Mouse (Mus musculus) fibroblast of lung, adult 2 months (primary cell): ENCODE measurements around the gene Mapk11.

Source experiments
- DNase-seq: peaks from one replicate; pipeline ENCODE4 v3.0.0-alpha.2; 2011; ENCODE audit warnings: low read depth

The Mapk11 gene

DNA sequence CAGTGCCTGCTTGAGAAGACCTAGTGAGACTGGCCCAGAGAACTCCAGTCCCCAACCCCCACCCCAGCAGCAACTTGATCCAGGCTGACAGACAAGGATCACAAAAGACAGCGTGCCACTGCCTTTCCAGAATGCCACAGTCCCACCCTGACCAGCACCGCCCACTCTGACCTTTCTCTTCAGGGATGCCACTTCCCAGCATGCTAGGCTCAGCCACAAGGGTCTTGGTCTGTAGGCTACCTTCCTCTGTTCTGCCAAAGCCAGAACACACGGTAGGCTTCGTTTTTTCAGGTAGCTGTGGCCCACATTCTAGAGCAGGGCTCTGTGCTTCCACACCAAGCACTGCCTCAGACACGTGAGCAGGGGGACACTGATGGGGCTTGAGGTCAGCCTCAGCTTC, 46.8 kb downstream of the Mapk11 start:
- DNase-seq: no peak

DNA sequence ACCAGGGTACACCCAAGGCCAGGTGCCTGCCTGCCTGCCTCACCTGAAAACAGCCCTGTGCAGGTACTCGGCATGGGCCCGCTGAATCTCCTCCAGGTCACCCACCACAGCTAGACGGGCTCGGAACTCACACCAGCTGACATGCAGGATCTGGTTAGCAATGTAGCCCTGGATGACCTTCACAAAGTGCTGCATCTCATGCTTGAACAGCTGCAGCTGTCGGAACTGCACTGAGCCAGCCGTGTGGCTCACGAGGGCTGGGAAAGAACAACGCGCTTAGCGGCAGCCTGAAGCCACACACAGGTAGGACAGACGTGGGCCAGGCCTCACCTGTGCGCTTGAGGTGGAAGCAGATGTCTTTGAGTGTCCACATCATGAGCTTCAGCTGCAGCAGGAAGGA, 48.6 kb downstream of the Mapk11 start:
- no peak for DNase-seq

DNA sequence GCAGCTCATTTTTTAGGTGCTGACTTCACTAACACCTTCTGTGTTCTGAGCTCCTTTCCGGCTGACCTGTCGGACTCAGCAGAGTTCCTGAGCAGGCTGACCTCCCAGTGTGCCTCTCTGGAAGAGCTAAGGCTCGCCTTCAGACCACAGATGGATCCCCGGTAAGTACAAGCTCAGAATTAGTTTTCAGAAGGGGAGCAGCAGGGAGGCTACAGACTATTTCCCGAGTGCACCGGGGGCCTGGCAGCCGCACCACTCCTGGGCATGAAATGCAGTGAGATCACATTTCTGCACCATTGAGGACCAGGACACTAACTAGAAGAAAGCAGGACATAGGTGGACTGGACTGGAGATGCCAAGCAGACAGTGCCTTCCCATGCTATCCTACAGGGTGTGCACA, 50.8 kb downstream of the Mapk11 start:
- DNase-seq: no peak

DNA sequence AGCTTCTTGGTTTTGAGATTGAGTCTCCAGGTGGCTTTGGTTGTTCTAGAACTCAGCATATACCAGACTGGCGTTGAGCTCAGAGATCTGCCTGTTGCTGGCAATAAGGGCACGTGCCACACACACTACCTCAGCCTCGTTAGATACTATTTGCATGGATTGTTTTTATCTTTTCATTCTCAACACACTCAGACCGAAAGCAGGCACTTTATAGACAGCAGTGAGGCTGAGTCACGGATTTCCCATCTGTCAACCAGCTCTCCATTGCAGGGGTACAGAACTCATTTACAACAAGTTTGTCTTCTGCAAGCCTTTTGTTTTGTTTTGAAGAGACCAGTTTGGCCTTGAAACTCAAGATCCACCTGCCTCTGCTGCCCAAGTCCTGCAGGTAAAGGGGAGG, 52.0 kb downstream of the Mapk11 start:
- no peak for DNase-seq
